Mouse (Mus musculus) neural tube, embryonic 15.5 days (tissue): ENCODE data around the gene Cdipt. TPM values are rescaled to one million over a fixed set of nuclear protein-coding genes. Genes with fewer than 3 reads are reported as not detected.

Source experiments
- ATAC-seq: fragments of 200-750 bp; cut with Nextera tagmentation; 2 replicates; pipeline ENCODE4 v1.8.0; 2017; ENCODE audit warnings: mild to moderate bottlenecking, moderate TSS enrichment, moderate library complexity; ENCODE audit not compliant: low FRiP score
- H3K27ac ChIP-seq: fragments of 300-500 bp; sonication (generic); replicated peaks from 2 replicates; pipeline ENCODE4 v1.5.1; 2015; ENCODE audit warnings: mild to moderate bottlenecking, inconsistent platforms
- H3K27me3 ChIP-seq: fragments of 300-500 bp; sonication (generic); replicated peaks from 2 replicates; pipeline ENCODE4 v1.6.1; 2015; ENCODE audit warnings: inconsistent platforms
- H3K36me3 ChIP-seq: fragments of 300-500 bp; sonication (generic); 2 replicates; pipeline ENCODE4 v1.6.1; 2015; ENCODE audit warnings: inconsistent platforms
- H3K4me1 ChIP-seq: fragments of 300-500 bp; sonication (generic); 2 replicates; pipeline ENCODE4 v1.6.1; 2015; ENCODE audit warnings: inconsistent platforms
- H3K4me2 ChIP-seq: fragments of 300-500 bp; sonication (generic); 2 replicates; pipeline ENCODE4 v1.6.1; 2015; ENCODE audit warnings: inconsistent platforms, mild to moderate bottlenecking, moderate library complexity
- H3K4me3 ChIP-seq: fragments of 300-500 bp; sonication (generic); replicated peaks from 2 replicates; pipeline ENCODE4 v1.5.1; 2015; ENCODE audit warnings: mild to moderate bottlenecking, inconsistent platforms
- H3K9ac ChIP-seq: fragments of 300-500 bp; sonication (generic); replicated peaks from 2 replicates; pipeline ENCODE4 v1.6.1; 2015; ENCODE audit warnings: mild to moderate bottlenecking, inconsistent platforms
- H3K9me3 ChIP-seq: fragments of 300-500 bp; sonication (generic); replicated peaks from 2 replicates; pipeline ENCODE4 v1.6.1; 2016; ENCODE audit warnings: inconsistent platforms
- WGBS: fragments of 180-500 bp; shearing (Covaris S2); methylation state at CpG from one replicate; pipeline ENCODE4 v1.1.7; 2015; ENCODE audit warnings: mixed read lengths; 5-methylcytosine and 5-hydroxymethylcytosine counted together
- polyA plus RNA-seq: library from polyadenylated mRNA; unstranded; fragments of >200 nt; fragmentation: Nextera tagmentation; extraction: Ambion mirVana; gene quantifications from 2 replicates; pipeline ENCODE4 v1.2.1, GENCODE M21; 2015

Gene Cdipt
- polyA plus RNA-seq, 1 experiment from 2014 or later = 145 TPM

- ATAC-seq = no peak
- Histone ChIP-seq H3K9me3 (no peaks in the 10 kb centered on the region), H3K4me2 (peak overlapping the region; percentile 88), H3K4me1 (peaks cover 59% of the 10 kb centered on the region), H3K9ac (peak overlapping the region; percentile 92; the same call in 1 of the 2 replicates), H3K27ac (no peak overlapping the region), H3K27me3 (no peaks in the 10 kb centered on the region), H3K36me3 (peaks cover 24% of the 10 kb centered on the region), H3K4me3 (0 out of 2 replicates have a peak overlapping the region, but pooled peaks have one; percentile 68)
- 97% methylated on average over 12 of the region's 12 CpGs for WGBS
Observed at GRCm38 (mm10) chr7:127014993-127015392, 39.3 kb downstream of the Cdipt start.

DNA sequence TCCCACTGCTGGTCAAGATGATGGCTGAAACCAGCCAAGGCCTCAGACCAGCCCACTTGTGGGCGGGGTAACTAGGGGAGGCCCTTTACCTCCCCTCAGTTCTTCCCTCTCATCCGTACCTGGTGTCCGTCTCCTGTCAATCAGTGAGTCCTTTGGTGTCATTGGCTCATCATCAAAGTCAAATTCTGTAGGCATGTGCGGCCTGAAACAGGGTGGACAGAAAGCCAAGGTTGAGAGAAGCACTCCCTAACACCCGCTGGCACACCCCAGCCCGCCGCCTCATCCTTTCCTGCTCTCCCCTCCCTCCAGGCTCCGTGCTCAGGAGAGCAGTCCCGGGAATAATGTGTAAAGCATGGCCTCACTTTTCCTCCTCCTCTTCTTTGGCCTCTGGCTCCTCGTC is 40.4 kb downstream of the Cdipt start:
- Histone ChIP-seq H3K4me2 (peak overlapping the region; percentile 88), H3K27ac (peak overlapping the region; percentile 98), H3K36me3 (peaks cover 24% of the 10 kb centered on the region), H3K4me1 (peaks cover 70% of the 10 kb centered on the region), H3K27me3 (no peaks in the 10 kb centered on the region), H3K9ac (peak overlapping the region; percentile 92), H3K4me3 (peak overlapping the region; percentile 68), H3K9me3 (no peaks in the 10 kb centered on the region)
- 3% methylated on average over 10 of the region's 10 CpGs for WGBS
- 0 out of 2 replicates have a peak, but pooled peaks have one; percentile 1 for ATAC-seq

GRCm38 (mm10) chr7:127016481-127016485 is 40.6 kb downstream of the Cdipt start, which contains the start of gene Pagr1b:
TSS of gene Pagr1b (minus strand) at chr7:127016484.
- ATAC-seq = no peak
- Histone ChIP-seq H3K4me1 (peaks cover 72% of the 10 kb centered on the region), H3K4me2 (peak within 1 kb of the TSS; percentile 88), H3K9ac (peak within 1 kb of the TSS; percentile 92), H3K4me3 (peak within 1 kb of the TSS; percentile 68), H3K27me3 (no peaks in the 10 kb centered on the region), H3K27ac (peak within 1 kb of the TSS; percentile 98), H3K36me3 (peaks cover 24% of the 10 kb centered on the region), H3K9me3 (no peaks in the 10 kb centered on the region)

DNA sequence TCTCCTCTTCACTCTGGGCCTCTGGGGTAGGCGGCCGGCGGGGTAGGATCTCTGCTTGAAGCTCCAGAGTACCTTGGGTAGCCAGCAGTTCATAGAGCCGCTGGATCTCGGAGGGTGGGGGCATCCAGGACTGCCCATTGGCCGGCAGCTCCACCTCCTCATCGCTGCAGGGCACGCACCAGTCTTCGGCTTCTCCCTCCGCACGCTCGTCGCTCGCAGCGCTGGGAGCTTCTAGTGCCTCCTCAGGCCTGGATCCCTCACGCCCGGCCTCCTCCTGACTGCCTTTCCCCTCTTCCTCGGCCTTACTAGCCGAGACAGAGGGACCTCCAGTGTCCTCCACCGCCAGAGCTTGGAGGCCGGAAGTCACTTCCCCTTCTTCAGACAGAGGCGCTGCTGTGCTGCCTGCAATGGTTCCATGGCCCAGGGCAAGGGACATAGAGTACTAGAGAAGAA is 40.8 kb downstream of the Cdipt start:
- Histone ChIP-seq H3K27me3 (no peaks in the 10 kb centered on the region), H3K36me3 (peaks cover 24% of the 10 kb centered on the region), H3K9ac (peak overlapping the region; percentile 92), H3K4me2 (peak overlapping the region; percentile 88), H3K9me3 (no peaks in the 10 kb centered on the region), H3K4me3 (peak overlapping the region; percentile 68), H3K4me1 (peaks cover 74% of the 10 kb centered on the region), H3K27ac (peak overlapping the region; percentile 98)
- 0% methylated on average over 22 of the region's 22 CpGs for WGBS
- ATAC-seq = peak; percentile 57

- Histone ChIP-seq H3K27me3 (no peaks in the 10 kb centered on the region), H3K4me1 (peaks cover 81% of the 10 kb centered on the region), H3K27ac (peak within 1 kb of the TSS; percentile 98), H3K4me3 (peak within 1 kb of the TSS; percentile 68), H3K9me3 (no peaks in the 10 kb centered on the region), H3K36me3 (peaks cover 29% of the 10 kb centered on the region), H3K4me2 (peak within 1 kb of the TSS; percentile 88), H3K9ac (peak within 1 kb of the TSS; percentile 92)
- 3% methylated on average over 39 of the region's 39 CpGs for WGBS
- peak; percentile 86 for ATAC-seq
Observed at GRCm38 (mm10) chr7:127016971-127017949, 41.5 kb downstream of the Cdipt start, which contains the start of gene Pagr1a. TSS of gene Pagr1a (minus strand) at chr7:127017352.

GRCm38 (mm10) chr7:127017950-127018345 is 42.2 kb downstream of the Cdipt start:
- 62% methylated on average over 6 of the region's 6 CpGs for WGBS
- Histone ChIP-seq H3K27ac (peak overlapping the region; percentile 98), H3K4me3 (peak overlapping the region; percentile 68), H3K4me2 (peak overlapping the region; percentile 88), H3K9ac (peak overlapping the region; percentile 92; the same call in 1 of the 2 replicates), H3K36me3 (peaks cover 34% of the 10 kb centered on the region), H3K27me3 (no peaks in the 10 kb centered on the region), H3K9me3 (no peaks in the 10 kb centered on the region), H3K4me1 (peaks cover 88% of the 10 kb centered on the region)
- ATAC-seq = no peak

GRCm38 (mm10) chr7:127018416-127019305 is 42.9 kb downstream of the Cdipt start:
- WGBS = 88% methylated on average over 15 of the region's 15 CpGs
- peak overlapping the region; percentile 98 for H3K27ac ChIP-seq
- no peak for ATAC-seq
- H3K9ac ChIP-seq = peak overlapping the region; percentile 92
- peaks cover 90% of the 10 kb centered on the region for H3K4me1 ChIP-seq
- peak overlapping the region; percentile 88 for H3K4me2 ChIP-seq
- peaks cover 32% of the 10 kb centered on the region for H3K36me3 ChIP-seq
- no peaks in the 10 kb centered on the region for H3K9me3 ChIP-seq
- peak overlapping the region; percentile 68; the same call in 1 of the 2 replicates for H3K4me3 ChIP-seq
- H3K27me3 ChIP-seq = no peaks in the 10 kb centered on the region

DNA sequence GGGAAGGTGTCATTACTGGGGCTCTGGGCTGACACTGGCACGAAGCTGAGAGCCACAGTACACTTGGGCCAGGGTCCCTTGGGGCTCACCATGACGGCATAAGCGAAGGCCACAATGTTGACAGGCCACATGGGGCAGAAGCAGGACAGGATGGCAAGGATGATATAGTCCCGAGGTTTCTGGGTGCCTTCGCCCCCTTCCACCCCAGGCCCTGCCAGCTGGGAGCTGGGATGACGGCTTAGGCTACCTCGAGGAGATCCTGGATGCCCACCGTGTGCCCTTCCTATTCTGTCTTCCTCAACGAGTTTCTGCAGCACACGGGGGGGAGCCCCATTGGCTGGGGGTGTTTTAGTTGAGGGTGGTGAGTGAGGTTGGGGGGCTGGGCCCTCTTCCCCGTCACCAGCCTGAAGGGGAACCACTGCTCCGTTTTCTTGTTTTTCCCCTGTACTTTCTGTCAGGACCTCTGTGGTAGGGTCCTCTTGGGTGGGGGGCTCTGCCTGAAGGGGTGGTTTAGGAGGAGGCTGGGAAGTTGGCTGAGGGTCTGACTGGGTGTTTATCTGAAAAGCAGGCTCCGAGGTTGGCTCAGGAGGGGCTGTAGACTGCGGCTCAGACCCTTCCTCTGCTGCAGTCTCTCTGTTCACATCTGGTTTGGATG is 43.7 kb downstream of the Cdipt start:
- Histone ChIP-seq H3K4me2 (peak overlapping the region; percentile 88), H3K4me3 (peak overlapping the region; percentile 59), H3K27me3 (no peaks in the 10 kb centered on the region), H3K36me3 (peaks cover 32% of the 10 kb centered on the region), H3K9me3 (no peaks in the 10 kb centered on the region), H3K9ac (peak overlapping the region; percentile 77), H3K4me1 (peaks cover 90% of the 10 kb centered on the region), H3K27ac (peak overlapping the region; percentile 98)
- WGBS = 77% methylated on average over 14 of the region's 14 CpGs
- ATAC-seq = no peak

- peak overlapping the region; percentile 98 for H3K27ac ChIP-seq
Observed at GRCm38 (mm10) chr7:127020031-127020430, 44.3 kb downstream of the Cdipt start.

DNA sequence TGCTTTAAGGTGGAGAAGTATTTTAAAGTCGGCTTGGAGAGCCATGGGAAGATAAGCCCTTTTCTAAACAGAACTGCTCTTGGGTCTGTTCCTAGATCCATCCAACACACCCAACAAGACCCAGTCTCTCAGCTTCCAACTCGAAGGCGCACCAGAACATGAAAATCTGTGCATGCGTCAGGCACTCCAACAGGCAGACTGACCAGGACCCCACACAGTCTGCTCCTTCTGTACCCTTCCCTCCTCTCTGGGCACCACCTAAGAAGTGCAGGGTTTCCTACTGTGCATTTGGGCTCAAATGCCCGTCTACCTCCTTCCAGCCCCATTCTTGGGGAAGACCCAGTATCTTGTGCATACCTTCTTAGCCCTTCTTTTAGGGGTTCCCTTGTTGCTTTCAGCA is 44.8 kb downstream of the Cdipt start:
- H3K27me3 ChIP-seq = no peaks in the 10 kb centered on the region
- peak overlapping the region; percentile 59 for H3K4me3 ChIP-seq
- H3K27ac ChIP-seq = peak overlapping the region; percentile 98
- H3K9me3 ChIP-seq = no peaks in the 10 kb centered on the region
- H3K9ac ChIP-seq = peak overlapping the region; percentile 77
- 31% methylated on average over 5 of the region's 5 CpGs for WGBS
- peak overlapping the region; percentile 88 for H3K4me2 ChIP-seq
- ATAC-seq = no peak
- H3K4me1 ChIP-seq = peaks cover 87% of the 10 kb centered on the region
- H3K36me3 ChIP-seq = peaks cover 25% of the 10 kb centered on the region

More at GRCm38 (mm10) chr7:127020031-127020430, 44.3 kb downstream of the Cdipt start:
- H3K9ac ChIP-seq = peak overlapping the region; percentile 77
- peaks cover 90% of the 10 kb centered on the region for H3K4me1 ChIP-seq
- peak overlapping the region; percentile 59 for H3K4me3 ChIP-seq
- H3K27me3 ChIP-seq = no peaks in the 10 kb centered on the region
- ATAC-seq = no peak
- no peaks in the 10 kb centered on the region for H3K9me3 ChIP-seq
- H3K36me3 ChIP-seq = peaks cover 30% of the 10 kb centered on the region
- 55% methylated on average over 3 of the region's 3 CpGs for WGBS
- H3K4me2 ChIP-seq = peak overlapping the region; percentile 88

GRCm38 (mm10) chr7:127020901-127021562 is 45.3 kb downstream of the Cdipt start, which contains the start of the genes Gm42742 and Prrt2:
TSS of gene Gm42742 (minus strand) at chr7:127021097.
TSS of gene Prrt2 (minus strand) at chr7:127021211.
- ATAC-seq = peak; percentile 16; the same call in 1 of the 2 replicates
- Histone ChIP-seq H3K4me2 (peak within 1 kb of the TSS; percentile 88), H3K9ac (peak within 1 kb of the TSS; percentile 77), H3K27ac (peak within 1 kb of the TSS; percentile 98), H3K27me3 (no peaks in the 10 kb centered on the region), H3K4me1 (peaks cover 82% of the 10 kb centered on the region), H3K4me3 (peak within 1 kb of the TSS; percentile 59), H3K36me3 (peaks cover 23% of the 10 kb centered on the region), H3K9me3 (no peaks in the 10 kb centered on the region)
- 1% methylated on average over 37 of the region's 37 CpGs for WGBS
